Mouse (Mus musculus) thymus, postnatal 0 days (tissue): ENCODE measurements around the gene Cep295. TPM values are rescaled to one million over a fixed set of nuclear protein-coding genes. Genes with fewer than 3 reads are reported as not detected.
"Not testable (repeated sequence)": the region's sequence is repeated elsewhere in the genome, so short reads cannot be mapped to it uniquely, and the experiment has no call there.

ENCODE experiments used
- DNase-seq: peaks from one replicate; pipeline ENCODE4 v3.0.0-alpha.2; 2015; ENCODE audit warnings: low spot score
- polyA plus RNA-seq: library from polyadenylated mRNA; unstranded; fragments of >200 nt; fragmentation: Nextera tagmentation; extraction: Ambion mirVana; gene quantifications from 2 replicates; pipeline ENCODE4 v1.2.1, GENCODE M21; 2015

Cep295 gene
- polyA plus RNA-seq, 1 experiment from 2014 or later, result 17.1 TPM

DNA sequence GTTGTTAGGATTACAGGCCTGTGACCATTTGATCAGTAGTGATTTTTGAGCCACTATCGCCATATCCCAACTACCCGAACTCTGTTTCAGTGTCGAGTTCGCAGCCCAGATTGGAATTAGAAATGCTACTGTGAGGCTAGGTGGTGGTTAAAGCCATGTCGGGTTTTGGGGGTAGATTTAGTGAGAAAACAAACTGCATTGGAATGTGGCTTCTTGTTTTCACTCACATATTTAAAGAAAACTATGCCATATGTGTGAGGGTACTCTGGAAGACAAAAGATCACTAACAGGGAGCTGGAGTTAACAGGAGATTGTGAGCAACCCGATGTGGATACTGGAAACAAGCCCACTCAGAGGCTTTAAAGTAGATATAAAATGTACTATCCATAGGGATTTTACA, 50.3 kb downstream of the Cep295 start:
- no peak for DNase-seq

DNA sequence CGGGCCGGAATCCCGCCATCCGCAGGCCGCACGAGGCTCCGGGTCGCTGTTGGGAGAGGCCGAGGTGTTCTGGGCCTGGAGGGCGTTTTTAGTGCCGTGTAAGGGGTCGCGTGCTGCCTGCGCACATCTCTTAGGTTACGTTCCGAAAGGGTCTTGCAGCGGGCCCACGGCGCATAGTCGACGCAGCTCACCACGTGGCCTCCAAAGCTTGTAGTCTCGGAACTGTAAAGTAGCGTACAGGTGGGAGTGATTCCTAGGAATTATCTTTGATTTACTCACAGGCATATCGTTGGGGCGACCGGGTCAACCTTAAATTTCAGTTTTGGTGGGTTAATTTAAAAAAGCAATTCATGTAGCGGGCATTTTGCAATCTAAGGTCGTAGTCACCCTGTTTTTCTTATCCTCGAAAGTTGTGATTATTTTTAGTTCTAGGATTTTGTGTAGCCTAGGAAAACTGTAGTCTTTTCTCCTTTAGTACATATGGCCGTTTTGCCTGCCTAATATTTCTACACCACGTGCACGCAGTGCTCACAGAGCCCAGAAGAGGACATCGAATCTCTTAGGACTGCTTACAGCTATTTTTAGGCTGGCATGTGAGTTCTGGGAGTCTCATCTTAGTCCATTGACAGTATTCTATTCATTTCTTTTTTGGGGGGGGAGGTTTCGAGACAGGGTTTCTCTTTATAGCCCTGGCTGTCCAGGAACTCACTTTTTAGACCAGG, 51.0 kb downstream of the Cep295 start, which contains the start of gene 4931406C07Rik:
Gene 4931406C07Rik (minus strand): TSS at position 51 of the 722 bp plus-strand sequence.
- DNase-seq, result no peak

DNA sequence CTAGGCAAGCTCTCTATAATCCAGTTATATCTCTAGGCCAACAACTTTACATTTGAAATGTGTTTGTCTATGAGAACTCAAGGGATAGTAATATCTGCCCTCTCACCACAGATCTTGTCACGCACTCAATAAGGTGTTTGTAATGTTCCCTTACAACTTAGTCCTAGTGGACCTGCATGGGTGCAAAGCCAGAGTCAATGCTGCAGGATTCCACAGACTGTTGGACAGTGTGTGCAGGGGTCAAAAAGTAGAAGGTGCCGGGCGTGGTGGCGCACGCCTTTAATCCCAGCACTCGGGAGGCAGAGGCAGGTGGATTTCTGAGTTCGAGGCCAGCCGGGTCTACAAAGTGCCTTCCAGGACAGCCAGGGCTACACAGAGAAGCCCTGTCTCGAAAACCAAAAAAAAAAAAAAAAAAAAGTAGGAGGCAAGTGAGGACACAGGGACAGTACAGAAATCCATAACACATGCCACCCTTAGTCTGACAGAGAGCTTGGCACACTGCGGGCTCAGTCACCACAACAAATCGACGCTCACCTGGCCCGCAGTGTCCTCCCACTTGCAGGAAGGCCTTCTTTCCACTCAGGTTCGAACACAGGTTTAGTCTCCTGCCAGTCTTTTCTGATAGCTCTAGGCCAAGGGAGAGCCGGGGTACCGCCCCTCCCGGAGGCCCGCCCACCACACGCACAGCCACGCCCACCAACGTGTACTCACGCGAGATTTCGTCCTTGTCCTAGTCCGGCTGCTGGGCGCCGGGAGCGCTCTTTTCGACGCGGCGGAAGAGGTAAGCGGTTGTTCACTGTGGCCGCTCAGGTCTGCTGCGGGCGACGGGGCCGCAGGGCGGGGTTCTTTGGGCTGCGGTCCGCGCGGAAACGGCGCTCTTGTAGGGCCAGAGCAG, 51.8 kb downstream of the Cep295 start, which contains the start of gene Taf1d:
Gene Taf1d (plus strand): TSS at position 712 of the 895 bp plus-strand sequence.
- peak; percentile 95 for DNase-seq

DNA sequence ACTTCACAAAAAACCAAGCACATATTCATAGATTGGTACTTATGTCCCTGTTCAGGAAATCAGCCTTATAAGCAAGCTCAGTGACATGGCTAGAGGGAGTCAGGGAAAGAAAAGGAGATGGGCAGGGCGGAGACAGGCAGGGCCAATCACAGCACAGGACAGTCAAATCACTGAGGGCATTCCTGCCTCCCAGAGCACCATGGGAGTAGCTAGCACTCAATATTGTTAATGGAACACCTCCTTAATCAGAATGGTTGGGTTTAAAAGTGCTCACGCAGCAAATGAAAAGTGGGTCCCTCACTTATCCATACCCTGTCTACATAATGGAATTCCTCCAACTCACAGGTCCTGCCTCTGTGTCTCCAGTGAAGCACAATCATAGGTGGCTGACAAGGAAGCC, 54.7 kb downstream of the Cep295 start:
- DNase-seq, result no peak

DNA sequence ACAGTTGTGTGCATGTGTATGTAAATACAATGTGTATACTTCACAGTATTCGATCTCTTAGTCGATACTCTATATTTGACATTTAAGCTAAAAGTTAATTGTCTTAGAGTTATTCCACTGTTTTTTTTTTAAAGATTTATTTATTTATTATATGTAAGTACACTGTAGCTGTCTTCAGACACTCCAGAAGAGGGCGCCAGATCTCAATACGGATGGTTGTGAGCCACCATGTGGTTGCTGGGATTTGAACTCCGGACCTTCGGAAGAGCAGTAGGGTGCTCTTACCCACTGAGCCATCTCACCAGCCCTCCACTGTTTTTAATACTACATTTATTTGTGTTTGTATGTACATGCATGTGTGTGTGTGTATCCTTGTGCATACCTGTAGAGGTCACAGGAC, 55.6 kb downstream of the Cep295 start:
- DNase-seq, result not testable (repeated sequence)

DNA sequence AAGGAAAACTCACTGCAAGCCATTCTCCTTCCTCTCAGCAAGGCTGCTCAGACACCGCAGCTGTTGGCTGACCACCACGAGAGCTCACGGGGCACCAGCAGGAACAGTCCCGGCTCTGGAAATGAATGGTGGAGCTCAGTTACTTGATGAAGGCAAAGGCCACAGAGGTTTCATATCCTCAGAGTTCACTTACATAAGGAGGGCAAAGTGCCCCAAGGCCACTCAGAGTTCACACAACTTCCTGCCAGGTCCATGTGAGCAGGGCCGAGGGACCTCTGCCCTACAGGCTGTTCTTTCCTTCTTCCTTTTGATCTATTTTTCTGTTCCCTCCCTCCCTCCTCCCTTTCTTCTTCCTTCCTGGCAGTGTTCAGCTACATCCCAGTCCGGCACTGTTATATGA, 56.2 kb downstream of the Cep295 start:
- no peak for DNase-seq

DNA sequence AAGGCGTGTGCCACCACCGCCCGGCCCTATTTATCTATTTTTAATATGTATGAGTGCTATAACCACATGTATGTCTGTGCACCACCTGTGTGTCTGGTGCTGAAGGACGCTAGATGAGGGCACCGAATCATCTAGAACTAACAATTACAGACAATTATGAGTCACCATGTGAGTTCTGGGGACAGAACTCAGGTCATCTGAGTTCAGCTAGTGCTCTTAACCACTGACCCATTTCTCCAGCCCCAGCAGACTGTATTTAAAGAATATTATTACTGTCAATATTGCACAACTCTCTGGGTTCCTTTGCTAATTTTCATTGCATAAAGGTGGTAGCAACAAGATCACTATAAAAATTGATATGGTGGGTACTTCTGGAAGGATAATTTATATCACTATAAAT, 57.5 kb downstream of the Cep295 start:
- no peak for DNase-seq

DNA sequence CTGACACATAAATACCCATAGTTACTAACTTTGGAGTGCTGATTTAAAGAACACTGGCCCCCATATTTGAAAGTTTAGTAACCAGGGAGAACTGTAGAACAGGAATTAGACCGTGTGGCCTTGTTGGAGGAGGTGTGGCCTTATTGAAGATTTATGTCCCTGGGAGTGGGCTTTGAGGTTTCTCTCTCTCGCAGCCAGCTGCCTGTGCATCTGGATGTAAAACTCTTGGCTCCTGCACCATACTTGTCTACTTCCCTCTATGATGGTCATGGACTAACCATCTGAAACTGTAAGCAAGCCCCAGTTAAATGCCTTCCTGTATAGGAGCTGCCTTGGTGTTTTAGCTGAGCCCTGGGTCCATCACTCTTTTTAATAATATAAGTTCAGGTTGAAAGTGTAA, 59.1 kb downstream of the Cep295 start:
- DNase-seq, result no peak

DNA sequence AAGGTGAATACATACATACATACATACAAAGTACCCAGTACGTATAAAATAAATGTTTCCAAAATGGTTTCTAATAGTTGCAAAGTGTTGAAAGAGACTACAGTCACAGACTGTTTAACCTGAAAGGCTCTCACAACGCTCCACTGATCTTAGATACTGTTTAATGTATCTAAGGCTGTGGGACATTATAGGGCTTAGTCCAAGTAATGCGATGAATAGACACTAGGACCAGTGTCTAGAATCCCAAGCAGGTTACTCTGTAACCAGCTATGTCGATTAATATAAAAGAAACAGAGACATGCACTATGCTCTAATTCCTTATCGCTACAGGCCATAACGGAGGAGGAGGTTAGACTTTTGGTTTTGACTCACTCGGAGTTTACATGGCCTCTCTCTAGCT, 60.5 kb downstream of the Cep295 start:
- no peak for DNase-seq

DNA sequence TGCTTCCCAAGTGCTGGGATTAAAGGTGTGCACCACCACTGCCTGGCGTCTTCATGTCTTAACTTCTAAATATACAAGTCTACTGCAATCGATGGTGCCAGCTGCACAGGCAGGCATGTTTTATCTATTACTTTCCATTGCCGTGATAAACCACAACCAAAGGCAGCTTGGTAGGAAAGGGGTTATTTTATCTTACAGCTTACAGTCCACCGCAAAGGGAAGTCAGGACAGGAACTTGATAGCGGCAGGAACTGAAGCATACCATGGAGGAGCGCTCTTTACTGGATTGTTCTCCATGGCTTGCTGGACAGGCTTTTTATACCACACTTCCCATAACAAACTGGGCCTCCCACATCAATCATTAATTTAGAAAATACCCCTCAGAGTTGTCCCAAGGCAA, 68.3 kb downstream of the Cep295 start:
- DNase-seq, result no peak

DNA sequence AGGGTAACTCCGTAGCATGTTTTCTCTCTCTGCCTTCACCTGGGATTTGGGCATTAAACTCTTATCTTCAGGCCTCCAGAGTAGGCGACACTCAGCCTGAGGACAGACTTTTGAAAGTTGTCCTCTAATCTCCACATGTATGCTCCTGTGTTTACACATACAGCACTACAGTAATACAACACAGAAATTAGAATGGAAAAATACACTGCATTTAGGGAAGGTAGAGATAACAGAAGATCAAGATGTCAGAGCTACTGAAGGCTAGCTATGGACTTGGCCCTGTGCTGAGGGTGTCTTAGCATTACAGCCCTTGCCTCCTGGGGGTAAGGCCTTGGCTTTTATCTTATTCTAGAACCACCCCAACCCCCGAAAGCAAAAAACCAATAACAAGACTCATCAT, 69.2 kb downstream of the Cep295 start:
- no peak for DNase-seq

DNA sequence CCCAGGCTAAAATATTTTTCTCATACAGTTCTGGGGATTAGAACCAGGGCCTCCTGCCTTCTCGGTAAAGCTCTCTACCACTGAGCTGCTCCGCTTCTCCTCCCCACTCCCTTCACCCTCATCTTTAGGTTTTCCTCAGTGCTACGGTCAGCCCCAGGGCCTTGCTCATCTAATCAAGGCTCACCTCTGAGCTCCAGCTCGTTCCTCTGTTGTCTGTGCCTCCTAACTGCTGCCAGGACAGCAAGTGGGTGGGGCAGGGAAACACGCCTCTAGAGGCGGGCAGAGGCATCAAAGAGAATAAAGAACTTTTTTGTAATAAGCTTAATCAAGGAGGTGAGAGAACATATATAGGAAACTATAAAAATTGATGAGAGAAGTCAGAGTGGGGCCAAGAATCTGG, 69.7 kb downstream of the Cep295 start:
- no peak for DNase-seq

DNA sequence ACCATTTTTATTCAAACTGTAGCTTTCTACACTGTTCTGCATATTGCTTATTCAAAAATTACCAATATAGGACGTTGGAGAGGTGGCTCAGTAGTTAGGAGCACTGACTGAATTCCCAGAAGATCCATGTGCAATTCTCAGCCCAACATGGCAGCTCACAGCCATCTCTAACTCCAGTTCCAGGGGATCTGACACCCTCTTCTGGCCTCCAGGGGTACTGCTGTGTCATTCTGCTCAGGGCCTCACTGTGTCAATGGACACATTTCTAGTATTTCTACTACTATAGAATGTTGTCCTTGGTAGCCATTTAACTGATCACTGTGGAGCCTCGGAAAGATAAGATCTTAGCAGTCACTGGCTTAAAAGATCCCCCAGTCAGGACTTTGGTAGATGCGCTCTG, 72.1 kb downstream of the Cep295 start:
- DNase-seq, result peak; percentile 21

DNA sequence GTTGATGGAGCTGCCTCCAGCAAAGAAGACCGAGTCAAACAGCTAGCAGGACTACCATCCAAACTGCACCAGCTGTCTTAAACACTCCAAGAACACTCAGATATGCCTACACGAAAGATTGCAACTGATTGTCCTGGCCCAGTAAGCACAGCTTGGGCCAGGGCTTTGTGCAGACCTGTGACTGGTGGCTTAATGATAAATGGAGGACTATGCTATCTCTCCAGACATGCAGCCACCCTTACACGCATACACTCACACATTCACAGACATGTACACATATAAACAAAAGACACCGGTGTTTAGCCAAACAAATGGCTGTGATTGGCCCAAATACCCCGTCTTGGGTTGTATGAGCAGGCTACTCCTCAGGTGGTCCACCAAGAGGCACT, 77.1 kb downstream of the Cep295 start:
- no peak for DNase-seq

DNA sequence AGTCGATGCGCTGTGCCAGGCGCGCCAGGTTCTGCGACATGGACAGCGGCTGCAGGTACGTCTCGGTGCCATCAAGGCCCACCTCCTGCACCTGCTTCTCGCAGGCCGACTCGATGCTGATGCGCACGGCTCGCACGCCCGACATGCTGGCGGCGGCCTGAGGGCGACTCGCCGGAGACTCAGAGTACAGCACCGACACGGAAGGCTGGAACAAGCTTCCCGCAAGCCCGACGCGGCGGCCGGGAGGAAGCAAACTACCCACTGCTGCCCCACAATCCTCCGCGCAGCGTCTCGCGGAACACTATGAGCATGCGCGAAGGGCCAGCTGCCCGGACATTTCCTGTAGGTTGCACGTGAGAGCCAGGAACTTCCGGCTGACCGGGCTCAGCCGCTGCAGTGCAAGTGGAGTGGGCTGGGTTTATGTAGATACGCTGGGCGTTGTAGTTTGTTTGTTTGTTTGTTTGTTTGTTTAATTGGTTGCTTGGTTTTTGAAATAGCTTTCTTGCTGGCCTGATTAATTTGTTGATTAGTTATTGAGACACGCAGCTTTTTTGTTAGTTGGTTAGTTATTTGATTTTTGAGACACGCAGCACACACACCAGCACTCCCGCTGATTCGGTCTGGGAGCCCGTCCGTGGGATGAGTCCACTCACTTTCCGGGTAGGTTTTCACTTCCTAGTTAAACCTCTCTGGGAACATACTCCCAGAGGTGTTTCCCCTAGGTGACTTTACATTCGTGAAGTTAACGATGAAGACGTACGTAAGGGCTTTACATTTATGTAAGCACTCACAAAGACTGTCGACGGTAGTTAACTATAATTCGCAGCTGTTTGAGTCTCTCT, 77.7 kb downstream of the Cep295 start, which contains the start of gene Med17:
Gene Med17 (minus strand): TSS at position 283 of the 842 bp plus-strand sequence.
- DNase-seq, result peak; percentile 95

DNA sequence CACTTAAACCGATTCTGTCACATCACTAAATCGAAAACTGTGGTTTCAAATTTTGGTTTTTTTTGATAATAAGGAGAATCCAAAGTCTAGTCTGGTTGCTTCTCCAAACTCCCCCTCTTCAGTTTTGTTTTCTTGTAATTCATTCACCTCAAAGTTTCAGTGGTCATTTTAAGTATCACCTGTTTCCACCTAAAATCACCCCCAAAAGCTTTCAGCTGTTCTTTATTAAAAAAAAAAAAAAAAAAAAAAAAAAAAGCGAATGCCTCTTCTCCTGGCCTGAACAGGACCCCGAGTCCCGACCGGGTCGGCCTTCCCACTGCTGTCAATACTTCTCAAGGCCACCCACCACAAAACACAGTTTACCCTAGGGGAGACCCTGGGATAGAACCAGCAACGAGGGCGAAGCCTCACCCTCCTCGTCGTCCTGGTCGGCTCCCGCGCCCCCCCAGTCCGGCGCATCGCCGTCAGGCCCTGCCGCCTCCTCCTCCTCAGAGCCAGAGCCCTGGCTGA, 78.4 kb downstream of the Cep295 start:
- DNase-seq, result no peak

DNA sequence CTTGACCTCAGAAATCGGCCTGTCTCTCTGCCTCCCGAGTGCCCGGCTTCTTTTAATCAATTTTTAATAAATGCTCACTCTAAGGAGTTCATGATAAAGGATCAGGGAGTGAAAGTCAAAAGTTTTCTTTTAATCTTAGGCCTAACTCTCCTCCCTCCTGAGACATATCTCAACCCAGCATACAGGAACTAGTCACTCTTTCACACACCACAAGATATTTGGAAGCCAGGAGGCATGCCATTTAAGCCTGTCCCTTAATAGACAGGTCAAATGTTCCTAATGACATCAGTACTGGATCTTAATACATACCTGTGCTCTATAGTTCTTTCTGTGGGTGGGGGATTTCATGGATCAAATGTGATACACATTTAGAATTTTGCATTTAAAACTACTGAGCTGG, 79.2 kb downstream of the Cep295 start:
- DNase-seq, result no peak

DNA sequence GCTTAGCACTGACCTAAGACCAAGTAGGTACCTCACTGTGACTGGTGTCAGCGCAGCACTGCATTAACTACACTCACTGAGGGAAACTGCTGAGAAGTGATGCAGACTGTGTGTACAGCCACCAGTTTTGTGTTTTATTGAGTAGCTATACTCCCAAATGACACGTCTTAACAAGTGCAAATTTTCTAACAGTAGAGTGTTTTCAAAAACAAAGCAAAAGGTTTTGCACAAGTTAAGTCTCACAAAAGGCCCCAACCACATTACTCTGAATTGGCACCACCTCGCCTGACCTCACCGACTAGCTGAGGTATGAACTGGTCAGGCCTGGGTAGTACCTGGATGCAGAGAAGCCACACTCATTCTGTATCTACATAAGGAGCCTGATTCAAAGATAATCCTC, 80.7 kb downstream of the Cep295 start:
- DNase-seq, result no peak

DNA sequence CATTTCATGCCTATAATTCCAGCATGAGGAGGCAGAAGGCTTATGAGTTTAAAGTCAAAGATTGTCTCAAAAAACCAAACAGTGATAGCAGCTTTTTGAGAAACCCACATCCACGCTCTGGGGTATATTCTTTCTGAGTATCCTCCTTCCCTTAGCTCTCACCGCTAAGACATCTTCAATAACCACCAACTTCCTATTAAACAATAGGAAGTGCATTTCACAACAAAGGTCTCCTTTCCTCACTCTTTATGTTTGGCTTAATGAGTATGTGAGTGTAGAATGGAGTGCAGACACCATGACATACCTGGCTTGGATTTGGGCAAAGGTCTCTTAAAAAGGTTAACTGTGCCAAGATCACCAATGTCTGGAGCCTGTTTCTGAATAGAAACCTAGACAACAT, 83.6 kb downstream of the Cep295 start:
- DNase-seq, result no peak
